Mouse (Mus musculus) heart, embryonic 12.5 days (tissue): ENCODE measurements around the gene Usp34. TPM values are rescaled to one million over a fixed set of nuclear protein-coding genes. Genes with fewer than 3 reads are reported as not detected.
"Not testable (repeated sequence)": the region's sequence is repeated elsewhere in the genome, so short reads cannot be mapped to it uniquely, and the experiment has no call there.

ENCODE experiments used
- ATAC-seq: fragments of 200-750 bp; cut with Nextera tagmentation; 2 replicates; pipeline ENCODE4 v1.8.0; 2017; ENCODE audit warnings: moderate TSS enrichment, moderate library complexity; ENCODE audit not compliant: insufficient number of reproducible peaks, low FRiP score
- H3K27ac ChIP-seq: fragments of 300-500 bp; sonication (generic); 2 replicates; pipeline ENCODE4 v1.5.1; 2016; ENCODE audit warnings: mild to moderate bottlenecking, moderate library complexity; ENCODE audit not compliant: poor library complexity, severe bottlenecking
- H3K27me3 ChIP-seq: fragments of 300-500 bp; sonication (generic); replicated peaks from 2 replicates; pipeline ENCODE4 v1.6.1; 2016; ENCODE audit warnings: mild to moderate bottlenecking, moderate library complexity
- H3K36me3 ChIP-seq: fragments of 300-500 bp; sonication (generic); 2 replicates; pipeline ENCODE4 v1.6.1; 2016; ENCODE audit warnings: mild to moderate bottlenecking, moderate library complexity
- H3K4me1 ChIP-seq: fragments of 300-500 bp; sonication (generic); replicated peaks from 2 replicates; pipeline ENCODE4 v1.6.1; 2016; ENCODE audit warnings: mild to moderate bottlenecking
- H3K4me2 ChIP-seq: fragments of 300-500 bp; sonication (generic); 2 replicates; pipeline ENCODE4 v1.6.1; 2016; ENCODE audit warnings: mild to moderate bottlenecking, moderate library complexity
- H3K4me3 ChIP-seq: fragments of 300-500 bp; sonication (generic); 2 replicates; pipeline ENCODE4 v1.5.1; 2016; ENCODE audit warnings: mild to moderate bottlenecking
- H3K9ac ChIP-seq: fragments of 300-500 bp; sonication (generic); 2 replicates; pipeline ENCODE4 v1.6.1; 2016; ENCODE audit warnings: mild to moderate bottlenecking, moderate library complexity
- H3K9me3 ChIP-seq: fragments of 300-500 bp; sonication (generic); replicated peaks from 2 replicates; pipeline ENCODE4 v1.6.1; 2016; ENCODE audit warnings: mild to moderate bottlenecking, moderate library complexity
- WGBS: fragments of 180-500 bp; shearing (Covaris S2); methylation state at CpG from one replicate; pipeline ENCODE4 v1.1.7; 2016; 5-methylcytosine and 5-hydroxymethylcytosine counted together
- microRNA-seq: library from miRNA; unstranded; fragments of <30 nt; microRNA quantifications from one replicate; pipeline ENCODE4, GENCODE M21; 2017
- polyA plus RNA-seq: library from polyadenylated mRNA; unstranded; fragments of >200 nt; fragmentation: Nextera tagmentation; extraction: Ambion mirVana; gene quantifications from 2 replicates; pipeline ENCODE4 v1.2.1, GENCODE M21; 2016

Usp34 gene
- polyA plus RNA-seq, 1 experiment from 2014 or later = 19.2 TPM

- not testable (repeated sequence) for H3K4me3 ChIP-seq, H3K27me3 ChIP-seq, H3K9me3 ChIP-seq, H3K4me2 ChIP-seq, ATAC-seq, H3K27ac ChIP-seq, H3K36me3 ChIP-seq, H3K9ac ChIP-seq, H3K4me1 ChIP-seq
- WGBS = 79% methylated on average over 5 of the region's 5 CpGs
These were observed 198.1 kb downstream of the Usp34 start for GRCm38 (mm10) chr11:23504801-23505200.

DNA sequence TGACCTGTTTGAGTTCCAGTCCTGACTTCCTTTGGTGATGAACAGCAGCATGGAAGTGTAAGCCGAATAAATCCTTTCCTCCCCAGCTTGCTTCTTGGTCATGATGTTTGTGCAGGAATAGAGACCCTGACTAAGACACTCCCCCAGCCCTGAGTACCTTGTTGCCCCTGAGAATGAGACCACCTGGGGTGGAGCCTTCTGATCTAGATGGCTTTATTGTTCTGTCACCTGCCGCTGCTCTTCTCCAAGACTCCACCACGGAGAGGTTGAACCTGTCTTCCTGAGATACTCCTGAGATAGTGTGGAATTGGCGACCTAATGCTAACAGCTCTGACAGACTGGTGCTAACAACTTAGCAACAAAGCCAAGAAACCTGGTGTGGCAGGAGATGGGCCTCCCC lies 208.1 kb downstream of the Usp34 start:
- not testable (repeated sequence) for H3K4me1 ChIP-seq, H3K9me3 ChIP-seq, H3K27ac ChIP-seq, H3K4me3 ChIP-seq, H3K27me3 ChIP-seq, ATAC-seq, H3K9ac ChIP-seq, H3K36me3 ChIP-seq, H3K4me2 ChIP-seq
- 59% methylated on average over 4 of the region's 4 CpGs for WGBS

- Histone ChIP-seq H3K9ac (no peak overlapping the region), H3K36me3 (no peaks in the 10 kb centered on the region), H3K4me1 (no peaks in the 10 kb centered on the region), H3K4me2 (no peak overlapping the region), H3K27me3 (no peaks in the 10 kb centered on the region), H3K4me3 (no peak overlapping the region), H3K9me3 (no peaks in the 10 kb centered on the region), H3K27ac (no peak overlapping the region)
- 70% methylated on average over 2 of the region's 2 CpGs for WGBS
- ATAC-seq = no peak
These were observed 208.6 kb downstream of the Usp34 start for GRCm38 (mm10) chr11:23515315-23515714.

DNA sequence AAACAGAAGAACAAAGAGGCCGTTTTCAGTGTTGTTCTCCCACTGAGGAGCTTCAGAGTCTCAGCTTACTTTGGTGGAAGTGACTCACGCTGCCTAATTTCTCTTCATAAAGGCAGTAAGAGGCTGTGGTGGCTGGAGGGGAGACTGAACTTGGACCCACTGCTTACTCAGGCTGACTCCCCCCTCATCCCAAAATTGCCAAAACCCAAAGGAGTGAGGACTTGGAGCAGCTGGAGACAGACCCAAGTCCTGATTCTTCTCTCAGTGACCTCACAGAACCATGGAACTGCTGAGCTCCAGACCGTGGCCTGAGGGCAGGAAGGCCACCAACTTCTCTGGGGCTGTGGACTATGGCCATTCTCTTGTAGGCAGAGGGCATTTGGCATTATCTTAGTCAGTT lies 212.3 kb downstream of the Usp34 start:
- Histone ChIP-seq H3K4me2 (no peak overlapping the region), H3K9me3 (no peaks in the 10 kb centered on the region), H3K27me3 (no peaks in the 10 kb centered on the region), H3K36me3 (no peaks in the 10 kb centered on the region), H3K4me1 (no peaks in the 10 kb centered on the region), H3K27ac (no peak overlapping the region), H3K9ac (no peak overlapping the region), H3K4me3 (no peak overlapping the region)
- WGBS = 89% methylated on average over 3 of the region's 3 CpGs
- ATAC-seq = no peak

DNA sequence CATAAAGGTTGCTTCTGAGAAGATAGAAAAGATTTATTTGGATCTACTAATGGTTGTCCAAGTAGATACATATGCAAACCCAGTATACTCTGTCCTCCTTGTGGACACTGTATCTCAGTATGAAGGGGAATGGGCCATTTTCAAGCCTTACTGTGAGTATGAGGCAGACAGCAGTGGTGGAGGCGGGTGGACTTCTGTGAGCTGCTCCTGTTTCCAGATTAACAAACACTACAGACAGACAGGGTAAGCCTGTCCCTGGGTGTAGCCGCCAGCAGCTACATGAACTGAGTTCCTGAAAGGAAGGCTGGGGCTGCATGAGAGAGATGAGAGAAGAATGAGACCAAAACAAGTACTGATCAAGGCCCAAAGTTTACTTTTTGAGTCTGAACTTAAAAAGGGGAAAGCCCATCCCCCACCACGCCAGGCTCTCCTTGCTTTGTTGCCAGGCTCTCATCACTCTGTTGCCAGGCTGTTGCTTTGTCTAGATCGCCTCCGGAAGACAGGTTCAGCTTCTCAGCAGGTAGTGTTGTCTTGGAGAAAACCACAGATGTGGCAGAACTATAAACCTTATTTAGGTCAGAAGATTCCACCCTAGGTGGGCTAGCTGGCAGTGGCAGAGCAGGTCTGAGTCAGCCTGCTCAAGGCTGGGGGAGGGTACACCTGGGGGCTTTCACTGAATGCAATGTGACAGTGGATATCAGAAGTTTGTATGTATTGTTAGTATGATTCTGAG lies 213.9 kb downstream of the Usp34 start, which contains the start of gene 1700093K21Rik:
Gene 1700093K21Rik (minus strand): TSS at position 683 of the 733 bp plus-strand sequence.
- H3K4me2 ChIP-seq = no peak within 1 kb of the TSS
- no peaks in the 10 kb centered on the region for H3K27me3 ChIP-seq
- peaks cover 6% of the 10 kb centered on the region for H3K9me3 ChIP-seq
- H3K27ac ChIP-seq = no peak within 1 kb of the TSS
- no peak within 1 kb of the TSS for H3K9ac ChIP-seq
- WGBS = 47% methylated on average over 5 of the region's 5 CpGs
- H3K36me3 ChIP-seq = no peaks in the 10 kb centered on the region
- no peaks in the 10 kb centered on the region for H3K4me1 ChIP-seq
- ATAC-seq = no peak
- H3K4me3 ChIP-seq = no peak within 1 kb of the TSS

GRCm38 (mm10) chr11:23537446-23537845 lies 230.8 kb downstream of the Usp34 start:
- 81% methylated on average over 2 of the region's 2 CpGs for WGBS

More at GRCm38 (mm10) chr11:23537446-23537845, 230.8 kb downstream of the Usp34 start:
- no peak overlapping the region for H3K4me2 ChIP-seq
- H3K27ac ChIP-seq = no peak overlapping the region
- no peaks in the 10 kb centered on the region for H3K4me1 ChIP-seq
- no peaks in the 10 kb centered on the region for H3K27me3 ChIP-seq
- no peaks in the 10 kb centered on the region for H3K9me3 ChIP-seq
- H3K9ac ChIP-seq = no peak overlapping the region
- H3K4me3 ChIP-seq = no peak overlapping the region
- ATAC-seq = no peak
- H3K36me3 ChIP-seq = no peaks in the 10 kb centered on the region

Small RNA genes within 50 kb of the gene (microRNA-seq; reads per million reads assigned to microRNA genes)
- gene Gm47279 = not detected

Other genes starting within 250 kb of the Usp34 start
- 99.7 and 109 TPM in 2 replicates for gene Xpo1, start 50.9 kb upstream of the Usp34 start, polyA plus RNA-seq
- 72.4 and 75.0 TPM in 2 replicates for gene Ahsa2, start 191.1 kb downstream of the Usp34 start, polyA plus RNA-seq
- not detected in 2 replicates for gene 1700093K21Rik, start 214.3 kb downstream of the Usp34 start, polyA plus RNA-seq